Mouse (Mus musculus): ENCODE measurements around the gene Snrnp200. TPM values are rescaled to one million over a fixed set of nuclear protein-coding genes. Genes with fewer than 3 reads are reported as not detected.
"Not testable (repeated sequence)": the region's sequence is repeated elsewhere in the genome, so short reads cannot be mapped to it uniquely, and the experiment has no call there.

The Snrnp200 gene
- 61.8 and 64.4 TPM in 2 replicates for polyA plus RNA-seq (2016; fragmentation: Nextera tagmentation; extraction: Ambion mirVana)

- Histone ChIP-seq H3K9me3 (no peaks in the 10 kb centered on the region), H3K36me3 (peaks cover 25% of the 10 kb centered on the region), H3K4me3 (peak within 1 kb of the TSS; percentile 82), H3K4me1 (peaks cover 8% of the 10 kb centered on the region), H3K27ac (peak within 1 kb of the TSS; percentile 88), H3K27me3 (ENCODE audit: insufficient read depth, poor library complexity, severe bottlenecking) (no peaks in the 10 kb centered on the region)
- WGBS: 12% methylated on average over 36 of the region's 36 CpGs
- DNase-seq (ENCODE audit: low spot score): peak; percentile 98
These were observed at the start of gene Snrnp200, which contains the start of gene 1810024B03Rik for GRCm38 (mm10) chr2:127207547-127208451. TSS of gene Snrnp200 (plus strand) at chr2:127208386. TSS of gene 1810024B03Rik (minus strand) at chr2:127208280.

GRCm38 (mm10) chr2:127165675-127166074, 42.5 kb upstream of the Snrnp200 start:
- Histone ChIP-seq H3K4me1 (no peaks in the 10 kb centered on the region), H3K36me3 (no peaks in the 10 kb centered on the region), H3K4me3 (no peak overlapping the region), H3K9me3 (no peaks in the 10 kb centered on the region), H3K27ac (no peak overlapping the region), H3K27me3 (ENCODE audit: insufficient read depth, poor library complexity, severe bottlenecking) (peaks cover 18% of the 10 kb centered on the region; the same call in 1 of the 2 replicates)
- DNase-seq (ENCODE audit: low spot score): no peak
- 54% methylated on average over 4 of the region's 4 CpGs for WGBS

- H3K4me3 ChIP-seq; DNase-seq (ENCODE audit: low spot score); H3K4me1 ChIP-seq; H3K9me3 ChIP-seq; H3K36me3 ChIP-seq; H3K27ac ChIP-seq: not testable (repeated sequence)
- WGBS: 10% methylated on average over 1 of the region's 1 CpGs
- H3K27me3 ChIP-seq (ENCODE audit: insufficient read depth, poor library complexity, severe bottlenecking): peaks cover 18% of the 10 kb centered on the region; the same call in 1 of the 2 replicates
These were observed 41.9 kb upstream of the Snrnp200 start for GRCm38 (mm10) chr2:127166261-127166660.

- DNase-seq (ENCODE audit: low spot score): peak; percentile 95
- Histone ChIP-seq H3K27me3 (ENCODE audit: insufficient read depth, poor library complexity, severe bottlenecking) (0 out of 2 replicates have a peak, but pooled peaks cover 6% of the 10 kb centered on the region), H3K4me3 (peak overlapping the region; percentile 65), H3K27ac (peak overlapping the region; percentile 92), H3K4me1 (no peaks in the 10 kb centered on the region), H3K36me3 (no peaks in the 10 kb centered on the region), H3K9me3 (no peaks in the 10 kb centered on the region)
- 2% methylated on average over 17 of the region's 17 CpGs for WGBS
These were observed 25.4 kb upstream of the Snrnp200 start for GRCm38 (mm10) chr2:127182598-127183381.

- Histone ChIP-seq H3K9me3 (no peaks in the 10 kb centered on the region), H3K4me3 (no peak overlapping the region), H3K27ac (no peak overlapping the region), H3K27me3 (ENCODE audit: insufficient read depth, poor library complexity, severe bottlenecking) (no peaks in the 10 kb centered on the region), H3K36me3 (no peaks in the 10 kb centered on the region), H3K4me1 (no peaks in the 10 kb centered on the region)
- DNase-seq (ENCODE audit: low spot score): no peak
These were observed 18.6 kb upstream of the Snrnp200 start for GRCm38 (mm10) chr2:127189574-127189973.

GRCm38 (mm10) chr2:127204932-127205331, 3.3 kb upstream of the Snrnp200 start:
- Histone ChIP-seq H3K36me3 (peaks cover 21% of the 10 kb centered on the region), H3K4me3 (no peak overlapping the region), H3K9me3 (no peaks in the 10 kb centered on the region), H3K27me3 (ENCODE audit: insufficient read depth, poor library complexity, severe bottlenecking) (no peaks in the 10 kb centered on the region), H3K27ac (no peak overlapping the region), H3K4me1 (peaks cover 8% of the 10 kb centered on the region)
- DNase-seq (ENCODE audit: low spot score): no peak
- WGBS: 30% methylated on average over 3 of the region's 3 CpGs

- H3K4me1 ChIP-seq; H3K9me3 ChIP-seq; H3K27me3 ChIP-seq (ENCODE audit: insufficient read depth, poor library complexity, severe bottlenecking); DNase-seq (ENCODE audit: low spot score); H3K27ac ChIP-seq; H3K4me3 ChIP-seq: not testable (repeated sequence)
- WGBS: 87% methylated on average over 4 of the region's 4 CpGs
- H3K36me3 ChIP-seq: peaks cover 20% of the 10 kb centered on the region
These were observed 2.2 kb upstream of the Snrnp200 start for GRCm38 (mm10) chr2:127205936-127206335.

GRCm38 (mm10) chr2:127206916-127207315, 1.3 kb upstream of the Snrnp200 start:
- peaks cover 22% of the 10 kb centered on the region for H3K36me3 ChIP-seq
- DNase-seq (ENCODE audit: low spot score): no peak

GRCm38 (mm10) chr2:127208452-127208769, 225 bp downstream of the Snrnp200 start:
- Histone ChIP-seq H3K4me1 (peaks cover 8% of the 10 kb centered on the region), H3K4me3 (peak overlapping the region; percentile 82), H3K9me3 (no peaks in the 10 kb centered on the region), H3K27ac (peak overlapping the region; percentile 88), H3K27me3 (ENCODE audit: insufficient read depth, poor library complexity, severe bottlenecking) (no peaks in the 10 kb centered on the region), H3K36me3 (peaks cover 30% of the 10 kb centered on the region)
- DNase-seq (ENCODE audit: low spot score): no peak
- WGBS: under 1% methylated on average over 17 of the region's 17 CpGs

More at GRCm38 (mm10) chr2:127206916-127207315, 1.3 kb upstream of the Snrnp200 start:
- no peaks in the 10 kb centered on the region for H3K27me3 ChIP-seq (ENCODE audit: insufficient read depth, poor library complexity, severe bottlenecking)
- no peak overlapping the region for H3K4me3 ChIP-seq
- H3K9me3 ChIP-seq: no peaks in the 10 kb centered on the region
- H3K4me1 ChIP-seq: peaks cover 8% of the 10 kb centered on the region
- H3K27ac ChIP-seq: no peak overlapping the region
- WGBS: 87% methylated on average over 2 of the region's 2 CpGs

- WGBS: 91% methylated on average over 11 of the region's 11 CpGs
- H3K4me3 ChIP-seq: no peak overlapping the region
- DNase-seq (ENCODE audit: low spot score): no peak
- no peaks in the 10 kb centered on the region for H3K27me3 ChIP-seq (ENCODE audit: insufficient read depth, poor library complexity, severe bottlenecking)
- no peak overlapping the region for H3K27ac ChIP-seq
- H3K4me1 ChIP-seq: peaks cover 8% of the 10 kb centered on the region
- peaks cover 53% of the 10 kb centered on the region for H3K36me3 ChIP-seq
- no peaks in the 10 kb centered on the region for H3K9me3 ChIP-seq
These were observed 2.5 kb downstream of the Snrnp200 start for GRCm38 (mm10) chr2:127210701-127211100.

- Histone ChIP-seq H3K4me1 (no peaks in the 10 kb centered on the region), H3K4me3 (no peak overlapping the region), H3K27ac (no peak overlapping the region), H3K27me3 (ENCODE audit: insufficient read depth, poor library complexity, severe bottlenecking) (no peaks in the 10 kb centered on the region), H3K9me3 (no peaks in the 10 kb centered on the region), H3K36me3 (peaks cover 98% of the 10 kb centered on the region)
- DNase-seq (ENCODE audit: low spot score): no peak
- 93% methylated on average over 5 of the region's 5 CpGs for WGBS
These were observed 9.6 kb downstream of the Snrnp200 start for GRCm38 (mm10) chr2:127217746-127218145.

GRCm38 (mm10) chr2:127225261-127225660, 17.1 kb downstream of the Snrnp200 start:
- H3K36me3 ChIP-seq: peaks cover 100% of the 10 kb centered on the region
- H3K9me3 ChIP-seq: no peaks in the 10 kb centered on the region
- no peak overlapping the region for H3K27ac ChIP-seq
- no peaks in the 10 kb centered on the region for H3K4me1 ChIP-seq
- H3K4me3 ChIP-seq: no peak overlapping the region
- H3K27me3 ChIP-seq (ENCODE audit: insufficient read depth, poor library complexity, severe bottlenecking): no peaks in the 10 kb centered on the region
- no peak for DNase-seq (ENCODE audit: low spot score)
- 98% methylated on average over 3 of the region's 3 CpGs for WGBS
